Mouse (Mus musculus): ENCODE data around the gene Hrh2.

GRCm38 (mm10) chr13:54188190-54188706 is 3.7 kb upstream of the Hrh2 start:
- TF ChIP-seq POLR2A (IDR thresholded peaks at IDR 0.05; ENCODE audit: low read depth, low read length) = no peak
- no peak for TF ChIP-seq CTCF (conservative IDR thresholded peaks at IDR 0.05; ENCODE audit: insufficient read depth, insufficient read length, low read depth, low read length)

Measured in kidney, adult 2 months (tissue).